Mouse (Mus musculus) liver, embryonic 14.5 days (tissue): ENCODE results near the gene Ubr4.

ENCODE experiments used
- CTCF ChIP-seq: IDR thresholded peaks from 2 replicates; pipeline ENCODE4 v1.5.1; 2016; ENCODE audit warnings: antibody characterized with exemption, low read depth, control low read depth
- EP300 ChIP-seq: IDR thresholded peaks from 2 replicates; pipeline ENCODE4 v1.6.1; 2016; ENCODE audit warnings: antibody characterized with exemption, low read depth

DNA sequence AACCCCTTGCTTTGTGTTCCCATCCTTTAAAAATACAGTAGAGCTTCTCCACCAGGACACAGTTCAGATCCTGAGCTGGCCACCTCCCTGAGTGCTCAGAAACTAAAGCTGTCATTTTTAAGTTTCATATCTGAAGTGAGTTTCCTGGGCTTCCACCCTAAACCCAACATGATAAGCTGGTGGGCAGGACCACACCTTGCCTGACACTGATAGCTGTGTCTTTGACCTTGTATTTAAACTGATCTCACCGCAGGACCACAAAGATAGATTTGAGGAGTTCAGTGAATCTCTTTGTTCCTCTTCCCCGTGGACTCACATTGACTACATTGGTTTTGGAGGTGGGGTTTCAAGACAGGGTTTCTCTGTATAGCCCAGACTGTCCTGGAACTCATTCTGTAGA lies 160.6 kb downstream of the Ubr4 start:
- TF ChIP-seq CTCF (no peak), EP300 (no peak)
